Mouse (Mus musculus) CD4-positive, CD25-positive, alpha-beta regulatory T cell (primary cell): Measurements from ENCODE around the gene Pdzrn3. TPM values are rescaled to one million over a fixed set of nuclear protein-coding genes. Genes with fewer than 3 reads are reported as not detected.

ENCODE experiments used
- polyA plus RNA-seq: library from polyadenylated mRNA; unstranded; fragments of 100-300 nt; shearing (Covaris generic); gene quantifications from one replicate; pipeline ENCODE4 v1.2.1, GENCODE M21; 2017

Gene Pdzrn3
- 0.06 TPM for polyA plus RNA-seq

GRCm38 (mm10) chr6:101377167-101377934, at the start of gene Pdzrn3:
Pdzrn3 (minus strand) TSS chr6:101377897.

